Mouse (Mus musculus): ENCODE measurements around the gene Ccdc63. TPM values are rescaled to one million over a fixed set of nuclear protein-coding genes. Genes with fewer than 3 reads are reported as not detected.
A peak's percentile ranks its signal among the peaks of the same experiment; 100 is the strongest.
"Not testable (repeated sequence)": the region's sequence is repeated elsewhere in the genome, so short reads cannot be mapped to it uniquely, and the experiment has no call there.

Ccdc63 gene
- total RNA-seq, 1 experiment from 2014 or later: 0.48 TPM

DNA sequence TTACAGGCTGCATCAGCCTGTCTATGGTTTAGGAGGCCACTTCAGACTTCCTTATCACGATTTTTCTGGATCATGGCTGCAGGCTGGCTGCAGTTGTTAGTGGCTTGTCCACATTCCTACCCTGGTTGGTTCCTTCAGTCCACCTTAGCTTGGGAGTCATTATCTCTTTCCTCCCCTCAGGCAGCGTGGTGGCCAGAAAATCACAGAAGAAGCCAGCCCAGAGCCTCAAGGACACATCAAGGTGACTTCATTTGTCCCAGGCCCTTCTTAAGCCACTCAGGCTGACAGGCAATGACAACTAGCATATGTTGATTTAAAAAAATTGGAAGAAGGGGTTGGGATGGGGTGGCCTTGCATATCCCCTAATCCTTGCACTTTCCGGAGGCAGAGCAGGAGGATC lies 14.2 kb upstream of the Ccdc63 start:
- no peak for ATAC-seq (replicated peaks; ENCODE audit: insufficient number of reproducible peaks, low FRiP score, low TSS enrichment, poor library complexity, severe bottlenecking)

DNA sequence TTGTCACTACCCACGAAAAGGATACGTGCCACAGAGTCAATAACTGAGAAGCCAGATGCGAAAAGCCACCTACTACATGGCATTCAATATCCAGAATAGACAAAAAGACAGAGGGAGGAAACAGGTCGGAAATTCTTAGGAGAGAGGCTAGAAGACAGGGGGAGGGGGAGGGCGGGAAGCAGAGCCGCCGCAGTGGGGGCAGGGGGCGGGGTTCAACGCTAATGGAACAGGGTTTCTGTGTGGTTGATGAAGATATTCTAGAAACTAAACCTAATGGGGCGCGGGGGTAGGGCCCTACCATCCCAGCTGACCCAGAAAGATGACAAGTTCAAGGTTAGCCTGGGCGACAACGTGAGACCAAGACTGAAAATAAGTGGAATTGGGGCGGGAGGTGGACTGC lies 13.4 kb upstream of the Ccdc63 start:
- no peak for ATAC-seq (replicated peaks; ENCODE audit: insufficient number of reproducible peaks, low FRiP score, low TSS enrichment, poor library complexity, severe bottlenecking)

GRCm38 (mm10) chr5:122152508-122152907 lies 11.9 kb upstream of the Ccdc63 start:
- not testable (repeated sequence) for ATAC-seq (replicated peaks; ENCODE audit: insufficient number of reproducible peaks, low FRiP score, low TSS enrichment, poor library complexity, severe bottlenecking)

DNA sequence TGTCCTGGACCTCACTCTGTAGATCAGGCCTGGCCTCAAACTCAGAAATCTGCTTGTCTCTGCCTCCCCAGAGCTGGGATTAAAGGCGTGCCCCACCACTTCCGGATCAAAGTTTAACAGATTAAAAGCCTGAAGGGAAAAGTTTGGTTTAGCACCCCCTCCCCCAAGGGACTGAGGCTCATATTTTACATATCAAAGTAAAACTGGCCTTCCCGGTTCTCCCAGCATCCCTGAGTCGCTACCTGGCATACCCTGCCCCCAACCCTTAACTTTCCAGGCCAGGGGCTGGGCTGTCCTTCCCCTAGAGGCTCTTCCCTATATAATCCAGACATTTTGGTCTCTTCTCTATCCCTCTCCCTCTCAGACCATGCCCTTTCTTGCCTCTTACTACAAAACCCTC lies 8.6 kb upstream of the Ccdc63 start:
- no peak for ATAC-seq (replicated peaks; ENCODE audit: insufficient number of reproducible peaks, low FRiP score, low TSS enrichment, poor library complexity, severe bottlenecking)

DNA sequence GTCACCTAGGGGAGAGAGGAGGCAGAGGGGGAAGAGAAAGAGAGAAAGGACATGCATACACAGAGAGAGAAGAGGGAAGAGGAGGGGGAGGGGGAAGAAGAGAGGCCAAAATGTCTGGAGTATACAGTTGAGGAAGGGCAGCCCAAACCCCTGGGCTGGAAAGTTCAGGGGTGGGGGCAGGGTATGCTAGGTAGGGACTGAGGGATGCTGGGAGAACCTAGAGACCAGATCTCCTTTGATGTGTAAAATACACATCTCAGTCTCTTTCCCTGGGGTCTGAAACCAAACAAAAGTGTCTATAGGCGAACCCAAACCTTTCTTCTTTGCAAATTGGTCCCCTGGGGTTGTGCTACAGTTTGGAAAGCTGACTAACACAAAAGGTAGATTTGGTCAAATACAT lies 7.5 kb upstream of the Ccdc63 start:
- no peak for ATAC-seq (replicated peaks; ENCODE audit: insufficient number of reproducible peaks, low FRiP score, low TSS enrichment, poor library complexity, severe bottlenecking)

GRCm38 (mm10) chr5:122146609-122147008 lies 6.0 kb upstream of the Ccdc63 start:
- ATAC-seq (replicated peaks; ENCODE audit: insufficient number of reproducible peaks, low FRiP score, low TSS enrichment, poor library complexity, severe bottlenecking): 0 out of 2 replicates have a peak, but pooled peaks have one; percentile 9

- ATAC-seq (replicated peaks; ENCODE audit: insufficient number of reproducible peaks, low FRiP score, low TSS enrichment, poor library complexity, severe bottlenecking): 0 out of 2 replicates have a peak, but pooled peaks have one; percentile 20
These were observed 5.5 kb upstream of the Ccdc63 start for GRCm38 (mm10) chr5:122146056-122146580.

GRCm38 (mm10) chr5:122145381-122146055 lies 4.9 kb upstream of the Ccdc63 start:
- peak; percentile 64 for ATAC-seq (replicated peaks; ENCODE audit: insufficient number of reproducible peaks, low FRiP score, low TSS enrichment, poor library complexity, severe bottlenecking)

GRCm38 (mm10) chr5:122144825-122145224 lies 4.2 kb upstream of the Ccdc63 start:
- no peak for ATAC-seq (replicated peaks; ENCODE audit: insufficient number of reproducible peaks, low FRiP score, low TSS enrichment, poor library complexity, severe bottlenecking)

GRCm38 (mm10) chr5:122143543-122143942 lies 2.9 kb upstream of the Ccdc63 start:
- ATAC-seq (replicated peaks; ENCODE audit: insufficient number of reproducible peaks, low FRiP score, low TSS enrichment, poor library complexity, severe bottlenecking): no peak

GRCm38 (mm10) chr5:122142230-122142992 lies 1.8 kb upstream of the Ccdc63 start:
- no peak for ATAC-seq (replicated peaks; ENCODE audit: insufficient number of reproducible peaks, low FRiP score, low TSS enrichment, poor library complexity, severe bottlenecking)

- ATAC-seq (replicated peaks; ENCODE audit: insufficient number of reproducible peaks, low FRiP score, low TSS enrichment, poor library complexity, severe bottlenecking): not testable (repeated sequence)
These were observed 852 bp downstream of the Ccdc63 start for GRCm38 (mm10) chr5:122139771-122140170.

GRCm38 (mm10) chr5:122138856-122139255 lies 1.8 kb downstream of the Ccdc63 start:
- ATAC-seq (replicated peaks; ENCODE audit: insufficient number of reproducible peaks, low FRiP score, low TSS enrichment, poor library complexity, severe bottlenecking): no peak

GRCm38 (mm10) chr5:122136508-122137408 lies 3.9 kb downstream of the Ccdc63 start:
- ATAC-seq (replicated peaks; ENCODE audit: insufficient number of reproducible peaks, low FRiP score, low TSS enrichment, poor library complexity, severe bottlenecking): no peak

- ATAC-seq (replicated peaks; ENCODE audit: insufficient number of reproducible peaks, low FRiP score, low TSS enrichment, poor library complexity, severe bottlenecking): no peak
These were observed 5.2 kb downstream of the Ccdc63 start for GRCm38 (mm10) chr5:122135290-122135882.

- no peak for ATAC-seq (replicated peaks; ENCODE audit: insufficient number of reproducible peaks, low FRiP score, low TSS enrichment, poor library complexity, severe bottlenecking)
These were observed 6.0 kb downstream of the Ccdc63 start for GRCm38 (mm10) chr5:122134395-122135289.

DNA sequence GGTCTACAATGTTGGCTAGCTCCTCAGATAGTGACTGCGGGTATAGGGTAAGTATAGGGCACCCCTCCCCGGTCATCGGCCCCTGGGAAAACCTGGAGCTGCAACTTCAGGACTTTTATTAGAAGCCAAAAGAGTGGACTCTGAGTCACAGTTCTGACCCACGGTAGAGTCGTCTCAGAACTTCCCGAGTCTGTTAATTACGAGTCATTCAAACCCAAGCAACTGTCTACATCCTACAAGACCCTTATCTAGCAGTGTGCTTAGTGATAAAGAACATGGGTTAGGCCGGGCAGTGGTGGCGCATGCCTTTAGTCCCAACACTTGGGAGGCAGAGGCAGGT lies 7.6 kb downstream of the Ccdc63 start:
- no peak for ATAC-seq (replicated peaks; ENCODE audit: insufficient number of reproducible peaks, low FRiP score, low TSS enrichment, poor library complexity, severe bottlenecking)
